In the genomic region with DNA sequence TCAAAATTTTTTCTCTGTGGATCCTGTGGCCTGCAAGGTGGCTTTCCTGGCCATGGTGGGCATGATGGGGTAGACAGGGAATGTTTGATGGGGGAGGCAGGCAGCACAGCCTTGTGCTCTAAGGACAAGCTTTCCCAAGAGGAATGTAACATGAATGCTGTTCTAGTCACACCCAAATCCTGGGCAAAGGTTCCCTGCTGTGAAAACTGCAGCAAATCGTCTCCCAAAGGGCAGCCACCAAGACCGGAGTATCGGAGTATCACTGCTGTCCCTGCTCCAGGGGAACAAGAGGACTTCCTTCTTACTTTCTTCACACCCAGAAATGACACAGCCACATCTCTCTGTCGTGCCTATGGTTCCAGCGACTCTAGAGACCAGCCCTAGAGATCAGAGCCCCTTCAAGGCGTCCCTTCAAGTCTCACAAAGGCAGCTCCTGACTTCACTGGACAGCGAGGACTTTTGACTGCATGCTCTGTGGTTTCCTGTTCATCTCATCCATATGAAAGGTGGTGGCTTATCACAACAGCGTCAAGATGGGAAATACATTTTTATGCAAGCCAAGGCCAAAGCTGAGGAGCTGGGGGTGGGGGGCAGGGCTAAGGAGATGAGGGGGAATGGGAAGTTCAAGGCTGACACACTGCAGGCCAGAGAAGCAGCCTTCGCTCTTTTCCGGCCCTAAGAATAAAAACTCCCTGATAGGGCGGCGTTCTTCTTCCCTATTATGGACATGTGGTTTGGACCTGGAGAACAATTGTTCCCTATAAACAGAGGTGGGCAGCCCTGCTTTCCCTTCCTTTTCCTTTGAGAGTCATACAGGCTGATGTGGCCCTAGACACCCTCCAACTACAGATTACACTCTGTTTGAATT, we compare ENCODE assay signal across 9 mouse cellular contexts. TPM values are rescaled to one million over a fixed set of nuclear protein-coding genes. Genes with fewer than 3 reads are reported as not detected.
DNase-seq lines count a peak whose midpoint lies in the region; ATAC-seq lines count a peak whose summit lies in the region.
"Had no signal": no experiment of that assay in that cellular context is flagged by ENCODE, and none has a peak within 500 bp of the region (broad histone marks: within the 10 kb centered on the region; RNA-seq: fewer than 3 reads in every experiment).

No protein-coding gene starts in this region.

- H3K9me3 ChIP-seq in embryonic facial prominence, embryonic 14.5 days (ENCODE audit: control insufficient read depth, low read length) = no peaks in the 10 kb centered on the region
- no peaks in the 10 kb centered on the region for H3K9me3 ChIP-seq in kidney, embryonic 16.5 days (ENCODE audit: low read length)
- H3K9me3 ChIP-seq in midbrain, embryonic 15.5 days = no peaks in the 10 kb centered on the region
- H3K9me3 ChIP-seq in midbrain, embryonic 14.5 days (ENCODE audit: control insufficient read depth, low read length) = no peaks in the 10 kb centered on the region

- H3K36me3 ChIP-seq in embryonic facial prominence, embryonic 14.5 days (ENCODE audit: control insufficient read depth, insufficient read depth, low read length) = no peaks in the 10 kb centered on the region
- H3K36me3 ChIP-seq in kidney, embryonic 16.5 days (ENCODE audit: insufficient read depth, low read length) = no peaks in the 10 kb centered on the region
- H3K36me3 ChIP-seq in midbrain, embryonic 15.5 days (replicated peaks) = no peaks in the 10 kb centered on the region
- no peaks in the 10 kb centered on the region for H3K36me3 ChIP-seq in midbrain, embryonic 14.5 days (ENCODE audit: control insufficient read depth, insufficient read depth, low read length)

- peaks cover 4% of the 10 kb centered on the region for H3K4me1 ChIP-seq in embryonic facial prominence, embryonic 14.5 days (ENCODE audit: control insufficient read depth, insufficient read depth, low read length)
- no peaks in the 10 kb centered on the region for H3K4me1 ChIP-seq in kidney, embryonic 16.5 days (ENCODE audit: insufficient read depth, low read length)
- no peaks in the 10 kb centered on the region for H3K4me1 ChIP-seq in midbrain, embryonic 15.5 days
- H3K4me1 ChIP-seq in midbrain, embryonic 14.5 days (ENCODE audit: control insufficient read depth, insufficient read depth, low read length) = no peaks in the 10 kb centered on the region

- H3K4me3 ChIP-seq in embryonic facial prominence, embryonic 14.5 days (ENCODE audit: low read depth, low read length) = no peak overlapping the region
- H3K4me3 ChIP-seq in kidney, embryonic 16.5 days (ENCODE audit: low read length) = no peak overlapping the region
- no peak overlapping the region for H3K4me3 ChIP-seq in midbrain, embryonic 15.5 days
- H3K4me3 ChIP-seq in midbrain, embryonic 14.5 days (replicated peaks; ENCODE audit: low read depth, low read length) = no peak overlapping the region

- no peaks in the 10 kb centered on the region for H3K27me3 ChIP-seq in embryonic facial prominence, embryonic 14.5 days (replicated peaks; ENCODE audit: control insufficient read depth, insufficient read depth, low read length)
- no peaks in the 10 kb centered on the region for H3K27me3 ChIP-seq in kidney, embryonic 16.5 days (ENCODE audit: insufficient read depth, low read length)
- H3K27me3 ChIP-seq in midbrain, embryonic 15.5 days (replicated peaks) = no peaks in the 10 kb centered on the region
- H3K27me3 ChIP-seq in midbrain, embryonic 14.5 days (ENCODE audit: control insufficient read depth, insufficient read depth, low read length) = no peaks in the 10 kb centered on the region

- DNase-seq in adrenal gland, postnatal 14 days = peak; percentile 39
- no peak for DNase-seq in adrenal gland, postnatal 4 days (ENCODE audit: low spot score in 2 of 2)
- DNase-seq in embryonic facial prominence, embryonic 14.5 days (ENCODE audit: low spot score) = peak; percentile 19
- DNase-seq in lung, postnatal 25 days (ENCODE audit: low spot score) = peak; percentile 64
- DNase-seq in midbrain, embryonic 14.5 days = no peak
- DNase-seq in ovary, postnatal 10 days (ENCODE audit: low spot score) = no peak
- DNase-seq: B cell, adult 2 months had no signal

- H3K27ac ChIP-seq in embryonic facial prominence, embryonic 14.5 days (replicated peaks; ENCODE audit: low read depth, low read length) = no peak overlapping the region
- peak overlapping the region; percentile 53 for H3K27ac ChIP-seq in kidney, embryonic 16.5 days (ENCODE audit: low read length)
- H3K27ac ChIP-seq in midbrain, embryonic 15.5 days = no peak overlapping the region
- no peak overlapping the region for H3K27ac ChIP-seq in midbrain, embryonic 14.5 days (replicated peaks; ENCODE audit: low read depth, low read length)

- WGBS in embryonic facial prominence, embryonic 14.5 days = 63% methylated on average over 12 of the region's 12 CpGs
- WGBS in kidney, embryonic 16.5 days = 62% methylated on average over 12 of the region's 12 CpGs
- WGBS in midbrain, embryonic 15.5 days = 64% methylated on average over 12 of the region's 12 CpGs
- 65% methylated on average over 12 of the region's 12 CpGs for WGBS in midbrain, embryonic 14.5 days

- no peak overlapping the region for H3K4me2 ChIP-seq in embryonic facial prominence, embryonic 14.5 days (ENCODE audit: low read depth, low read length)
- H3K4me2 ChIP-seq in kidney, embryonic 16.5 days (replicated peaks; ENCODE audit: low read depth, low read length) = no peak overlapping the region
- no peak overlapping the region for H3K4me2 ChIP-seq in midbrain, embryonic 15.5 days
- H3K4me2 ChIP-seq in midbrain, embryonic 14.5 days (ENCODE audit: low read length) = no peak overlapping the region

- ATAC-seq in embryonic facial prominence, embryonic 14.5 days (ENCODE audit: low read depth) = no peak
- ATAC-seq in kidney, embryonic 16.5 days (ENCODE audit: low FRiP score, low TSS enrichment) = 0 out of 2 replicates have a peak, but pooled peaks have one; percentile 15
- ATAC-seq in midbrain, embryonic 15.5 days (replicated peaks) = no peak
- ATAC-seq in midbrain, embryonic 14.5 days (ENCODE audit: low FRiP score, low TSS enrichment) = no peak

- H3K9ac ChIP-seq in embryonic facial prominence, embryonic 14.5 days (ENCODE audit: low read depth, low read length) = no peak overlapping the region
- no peak overlapping the region for H3K9ac ChIP-seq in kidney, embryonic 16.5 days (replicated peaks; ENCODE audit: low read length)
- no peak overlapping the region for H3K9ac ChIP-seq in midbrain, embryonic 15.5 days
- H3K9ac ChIP-seq in midbrain, embryonic 14.5 days (replicated peaks; ENCODE audit: low read length) = no peak overlapping the region

RNA-seq across cellular contexts. Expression of gene Itpkb, which starts 27.8 kb away (rescaled TPM):
- 63.9 and 71.4 TPM in 2 replicates for total RNA-seq in adrenal gland, postnatal 14 days (2021)
- 10 to 100 TPM; 73.5 to 77.8 TPM for total RNA-seq in adrenal gland, postnatal 4 days (2021)
- polyA plus RNA-seq in embryonic facial prominence, embryonic 14.5 days (2014; fragmentation: Nextera tagmentation; extraction: Ambion mirVana) = 7.4 and 7.6 TPM in 2 replicates
- polyA plus RNA-seq in kidney, embryonic 16.5 days (2015; fragmentation: Nextera tagmentation; extraction: Ambion mirVana) = 8.3 and 9.6 TPM in 2 replicates
- 2.5 and 3.0 TPM in 2 replicates for polyA plus RNA-seq in midbrain, embryonic 15.5 days (2015; fragmentation: Nextera tagmentation; extraction: Ambion mirVana)
- polyA plus RNA-seq in midbrain, embryonic 14.5 days (2014; fragmentation: Nextera tagmentation; extraction: Ambion mirVana) = 1.8 and 1.9 TPM in 2 replicates

RNA-seq across cellular contexts. Expression of gene Psen2, which starts 39.2 kb away (rescaled TPM):
- total RNA-seq in adrenal gland, postnatal 14 days (2021) = 26.6 and 30.4 TPM in 2 replicates
- total RNA-seq in adrenal gland, postnatal 4 days (2021) = 10 to 100 TPM; 40.2 to 45.4 TPM
- 18.8 and 19.6 TPM in 2 replicates for polyA plus RNA-seq in embryonic facial prominence, embryonic 14.5 days (2014; fragmentation: Nextera tagmentation; extraction: Ambion mirVana)
- polyA plus RNA-seq in kidney, embryonic 16.5 days (2015; fragmentation: Nextera tagmentation; extraction: Ambion mirVana) = 24.1 and 24.5 TPM in 2 replicates
- 15.4 and 15.8 TPM in 2 replicates for polyA plus RNA-seq in midbrain, embryonic 15.5 days (2015; fragmentation: Nextera tagmentation; extraction: Ambion mirVana)
- 12.9 and 13.7 TPM in 2 replicates for polyA plus RNA-seq in midbrain, embryonic 14.5 days (2014; fragmentation: Nextera tagmentation; extraction: Ambion mirVana)

Comparison
In these comparisons a context has a peak if more than half of its experiments do, and no peak if none do; other contexts are left out.
1. DNase-seq: peak in adrenal gland, postnatal 14 days (single experiment), embryonic facial prominence, embryonic 14.5 days (single experiment) and lung, postnatal 25 days (single experiment); none in adrenal gland, postnatal 4 days (0 of 2), midbrain, embryonic 14.5 days (single experiment) and ovary, postnatal 10 days (single experiment).